Mouse (Mus musculus) bone marrow, adult 2 months (tissue): ENCODE data around the gene Trpc5.

Experiments
- CTCF ChIP-seq: fragments of 200-500 bp; IDR thresholded peaks from 2 replicates; pipeline ENCODE4 v1.5.1; 2011; ENCODE audit warnings: low read length, control low read depth; ENCODE audit not compliant: control insufficient read depth, insufficient read depth
- POLR2A ChIP-seq: fragments of 200-500 bp; IDR thresholded peaks from 2 replicates; pipeline ENCODE4 v1.6.1; 2011; ENCODE audit warnings: low read depth, mild to moderate bottlenecking, control low read depth, low read length, borderline replicate concordance; ENCODE audit not compliant: control insufficient read depth

- TF ChIP-seq POLR2A (no peak), CTCF (no peak)
Observed at GRCm38 (mm10) chrX:144536431-144536830, 151.5 kb downstream of the Trpc5 start.
